Mouse (Mus musculus) heart, postnatal 0 days (tissue): Measurements from ENCODE around the gene Oas1e.
A peak's percentile ranks its signal among the peaks of the same experiment; 100 is the strongest.

Experiments
- CTCF ChIP-seq: IDR thresholded peaks from 2 replicates; pipeline ENCODE4 v1.5.1; 2016; ENCODE audit warnings: antibody characterized with exemption, control low read depth, low read depth
- EP300 ChIP-seq: IDR thresholded peaks from 2 replicates; pipeline ENCODE4 v1.6.1; 2016; ENCODE audit warnings: antibody characterized with exemption, low read depth

GRCm38 (mm10) chr5:120815949-120816348 is 20.6 kb upstream of the Oas1e start:
- TF ChIP-seq CTCF (peak; percentile 32), EP300 (no peak)
